Mouse (Mus musculus) heart, postnatal 0 days (tissue): ENCODE data around the gene Arl15. TPM values are rescaled to one million over a fixed set of nuclear protein-coding genes. Genes with fewer than 3 reads are reported as not detected.
A peak's percentile ranks its signal among the peaks of the same experiment; 100 is the strongest.

Source experiments
- ATAC-seq: fragments of 200-750 bp; cut with Nextera tagmentation; 2 replicates; pipeline ENCODE4 v1.8.0; 2017; ENCODE audit warnings: low read depth, moderate number of reproducible peaks, moderate library complexity; ENCODE audit not compliant: insufficient read depth
- DNase-seq: peaks from one replicate; pipeline ENCODE4 v3.0.0-alpha.2; 2016; ENCODE audit warnings: low spot score
- H3K27ac ChIP-seq: fragments of 300-500 bp; sonication (generic); 2 replicates; pipeline ENCODE4 v1.5.1; 2014; ENCODE audit warnings: low read depth, mild to moderate bottlenecking
- H3K27me3 ChIP-seq: fragments of 300-500 bp; sonication (generic); 2 replicates; pipeline ENCODE4 v1.6.1; 2014; ENCODE audit warnings: low read length, mixed read lengths; ENCODE audit not compliant: control insufficient read depth, insufficient read depth
- H3K36me3 ChIP-seq: fragments of 300-500 bp; sonication (generic); replicated peaks from 2 replicates; pipeline ENCODE4 v1.6.1; 2014; ENCODE audit warnings: low read length, mixed read lengths; ENCODE audit not compliant: control insufficient read depth, insufficient read depth
- H3K4me1 ChIP-seq: fragments of 300-500 bp; sonication (generic); 2 replicates; pipeline ENCODE4 v1.6.1; 2014; ENCODE audit warnings: antibody characterized with exemption; ENCODE audit not compliant: control insufficient read depth, insufficient read depth
- H3K4me2 ChIP-seq: fragments of 300-500 bp; sonication (generic); 2 replicates; pipeline ENCODE4 v1.6.1; 2014; ENCODE audit warnings: low read depth, mild to moderate bottlenecking, low read length, moderate library complexity
- H3K4me3 ChIP-seq: fragments of 300-500 bp; sonication (generic); 2 replicates; pipeline ENCODE4 v1.5.1; 2014; ENCODE audit warnings: low read depth, low read length
- H3K9ac ChIP-seq: fragments of 300-500 bp; sonication (generic); replicated peaks from 2 replicates; pipeline ENCODE4 v1.6.1; 2014; ENCODE audit warnings: low read depth, low read length, mixed read lengths
- H3K9me3 ChIP-seq: fragments of 300-500 bp; sonication (generic); replicated peaks from 2 replicates; pipeline ENCODE4 v1.6.1; 2016; ENCODE audit warnings: low read length; ENCODE audit not compliant: control insufficient read depth
- CTCF ChIP-seq: IDR thresholded peaks from 2 replicates; pipeline ENCODE4 v1.5.1; 2016; ENCODE audit warnings: antibody characterized with exemption, control low read depth, low read depth
- EP300 ChIP-seq: IDR thresholded peaks from 2 replicates; pipeline ENCODE4 v1.6.1; 2016; ENCODE audit warnings: antibody characterized with exemption, low read depth
- WGBS: fragments of 180-500 bp; shearing (Covaris S2); extraction: QIAGEN DNeasy Blood & Tissue Kit; methylation state at CpG from one replicate; pipeline ENCODE4 v1.1.7; 2014; 5-methylcytosine and 5-hydroxymethylcytosine counted together
- polyA plus RNA-seq: library from polyadenylated mRNA; unstranded; fragments of >200 nt; fragmentation: Nextera tagmentation; extraction: Ambion mirVana; gene quantifications from 2 replicates; pipeline ENCODE4 v1.2.1, GENCODE M21; 2015
- total RNA-seq: library from RNA; depleted of rRNA; stranded (reverse); fragments of >200 nt; gene quantifications from 2 replicates; pipeline ENCODE4 v1.2.3, GENCODE M21; 2014; ENCODE audit warnings: low replicate concordance

The Arl15 gene
- total and polyA plus RNA-seq, 2 experiments from 2014 or later, result 3.9 to 16.5 TPM

- Histone ChIP-seq H3K9ac (no peak overlapping the region), H3K4me2 (no peak overlapping the region), H3K27me3 (no peaks in the 10 kb centered on the region), H3K27ac (no peak overlapping the region), H3K4me1 (peaks cover 10% of the 10 kb centered on the region), H3K36me3 (no peaks in the 10 kb centered on the region), H3K9me3 (no peaks in the 10 kb centered on the region), H3K4me3 (no peak overlapping the region)
- no peak for TF ChIP-seq EP300
- no peak for TF ChIP-seq CTCF
- ATAC-seq (no peak), DNase-seq (no peak)
- whole genome bisulfite sequencing, result 62% methylated on average over 10 of the region's 10 CpGs
Measured at GRCm38 (mm10) chr13:113939097-113939496, 144.8 kb downstream of the Arl15 start.

- H3K27me3 ChIP-seq, result no peaks in the 10 kb centered on the region
- H3K4me2 ChIP-seq, result no peak overlapping the region
- peaks cover 10% of the 10 kb centered on the region for H3K4me1 ChIP-seq
- no peak overlapping the region for H3K9ac ChIP-seq
- no peak overlapping the region for H3K4me3 ChIP-seq
- WGBS, result 12% methylated on average over 3 of the region's 3 CpGs
- ATAC-seq, result no peak
- no peak for DNase-seq
- H3K27ac ChIP-seq, result no peak overlapping the region
- TF ChIP-seq EP300, result no peak
- TF ChIP-seq CTCF, result no peak
- no peaks in the 10 kb centered on the region for H3K9me3 ChIP-seq
- H3K36me3 ChIP-seq, result no peaks in the 10 kb centered on the region
Measured at GRCm38 (mm10) chr13:113939681-113940080, 145.4 kb downstream of the Arl15 start.

DNA sequence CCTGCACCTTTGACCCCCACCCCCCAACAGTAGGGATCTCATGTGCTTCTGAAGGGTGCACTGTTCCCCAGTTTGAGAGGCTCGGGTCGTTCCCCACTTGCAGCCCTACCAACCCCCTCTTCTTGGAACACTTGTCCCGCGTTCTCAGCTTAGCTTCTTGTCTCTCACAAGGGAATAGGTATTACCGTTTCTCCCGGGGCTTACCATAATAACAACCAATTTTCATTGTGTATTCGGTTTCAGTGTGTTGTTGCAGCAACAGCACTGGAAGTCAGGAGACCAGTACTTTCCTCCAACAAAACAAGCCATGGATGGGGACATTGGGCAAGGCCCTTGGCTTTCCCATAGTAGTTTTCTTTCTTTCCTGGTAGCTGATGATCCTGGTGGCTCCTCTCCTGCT is 145.8 kb downstream of the Arl15 start:
- H3K4me3 ChIP-seq, result no peak overlapping the region
- TF ChIP-seq EP300 (no peak), CTCF (no peak)
- DNase-seq (no peak), ATAC-seq (no peak)
- peaks cover 10% of the 10 kb centered on the region for H3K4me1 ChIP-seq
- H3K27me3 ChIP-seq, result no peaks in the 10 kb centered on the region
- H3K36me3 ChIP-seq, result no peaks in the 10 kb centered on the region
- no peak overlapping the region for H3K27ac ChIP-seq
- no peaks in the 10 kb centered on the region for H3K9me3 ChIP-seq
- no peak overlapping the region for H3K4me2 ChIP-seq
- 77% methylated on average over 7 of the region's 7 CpGs for WGBS
- no peak overlapping the region for H3K9ac ChIP-seq

DNA sequence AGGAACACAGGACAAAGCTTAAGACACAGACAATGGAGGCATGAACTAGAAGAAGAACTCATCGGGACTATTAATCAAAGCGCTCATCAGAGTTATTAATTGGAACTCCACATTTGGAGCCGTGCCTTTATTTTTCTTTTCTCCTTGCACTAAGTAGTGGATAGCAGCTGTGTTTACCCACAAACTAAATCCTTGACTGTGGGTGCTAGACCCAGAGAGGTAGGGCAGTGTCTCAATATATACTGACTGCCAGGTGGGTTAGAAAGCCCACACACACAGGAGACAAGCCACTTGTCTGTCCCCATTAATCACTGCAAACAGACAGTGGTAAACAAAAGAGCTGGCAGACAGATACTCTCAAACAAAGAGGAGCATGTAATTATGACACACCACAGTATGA is 147.6 kb downstream of the Arl15 start:
- Histone ChIP-seq H3K9ac (no peak overlapping the region), H3K27me3 (no peaks in the 10 kb centered on the region), H3K9me3 (no peaks in the 10 kb centered on the region), H3K4me3 (no peak overlapping the region), H3K4me2 (no peak overlapping the region), H3K36me3 (no peaks in the 10 kb centered on the region), H3K4me1 (peaks cover 10% of the 10 kb centered on the region), H3K27ac (no peak overlapping the region)
- no peak for ATAC-seq
- DNase-seq, result no peak
- TF ChIP-seq CTCF, result no peak
- no peak for TF ChIP-seq EP300
- 92% methylated on average over 3 of the region's 3 CpGs for WGBS

DNA sequence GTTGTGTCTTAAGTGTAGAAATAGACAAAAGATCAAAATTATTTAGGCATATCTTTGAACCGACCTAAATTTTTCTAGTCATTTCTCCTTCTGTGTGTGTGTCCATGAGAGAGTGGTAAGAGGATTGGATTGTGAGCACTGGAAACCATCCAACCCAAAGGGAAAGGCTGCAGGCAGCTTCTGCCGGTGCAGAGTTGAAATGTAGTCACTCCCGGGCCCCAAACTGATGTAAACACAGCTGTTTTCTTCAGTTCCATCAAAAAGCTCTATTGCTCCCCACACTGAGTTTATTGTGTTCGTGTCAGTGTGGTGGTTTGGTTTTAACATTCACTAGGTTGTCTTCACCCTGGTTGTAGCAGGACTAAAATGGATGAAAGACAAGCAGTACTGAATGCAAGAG is 153.2 kb downstream of the Arl15 start:
- no peak overlapping the region for H3K9ac ChIP-seq
- ATAC-seq (no peak), DNase-seq (no peak)
- peaks cover 13% of the 10 kb centered on the region; the same call in 1 of the 2 replicates for H3K4me1 ChIP-seq
- H3K9me3 ChIP-seq, result no peaks in the 10 kb centered on the region
- H3K4me3 ChIP-seq, result no peak overlapping the region
- TF ChIP-seq CTCF (no peak), EP300 (no peak)
- WGBS, result 51% methylated on average over 4 of the region's 4 CpGs
- no peak overlapping the region for H3K4me2 ChIP-seq
- H3K36me3 ChIP-seq, result no peaks in the 10 kb centered on the region
- H3K27ac ChIP-seq, result no peak overlapping the region
- H3K27me3 ChIP-seq, result no peaks in the 10 kb centered on the region

DNA sequence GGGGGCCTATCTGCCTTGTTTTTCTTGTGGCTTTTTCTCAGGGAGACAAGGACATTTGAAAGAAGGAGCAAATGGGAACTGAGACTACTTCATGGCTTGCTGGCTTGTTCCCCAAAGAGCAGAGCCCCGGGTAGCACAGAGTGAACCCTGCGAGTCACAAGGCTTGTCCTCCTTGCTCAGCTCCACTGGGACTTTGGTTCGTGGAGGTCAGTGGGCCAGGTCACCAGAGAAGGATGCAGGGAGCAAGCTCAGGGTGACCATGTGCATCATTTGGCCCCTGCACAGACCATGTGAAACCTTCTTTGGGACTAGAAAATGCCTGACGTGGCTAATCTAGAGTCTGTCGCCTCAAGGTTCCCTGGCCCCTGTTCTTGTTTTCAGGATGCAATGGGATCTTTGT is 155.4 kb downstream of the Arl15 start:
- Histone ChIP-seq H3K36me3 (no peaks in the 10 kb centered on the region), H3K4me3 (no peak overlapping the region), H3K9me3 (no peaks in the 10 kb centered on the region), H3K27ac (0 out of 2 replicates have a peak overlapping the region, but pooled peaks have one; percentile 13), H3K4me2 (no peak overlapping the region), H3K27me3 (no peaks in the 10 kb centered on the region), H3K9ac (no peak overlapping the region), H3K4me1 (peaks cover 13% of the 10 kb centered on the region; the same call in 1 of the 2 replicates)
- DNase-seq (no peak), ATAC-seq (no peak)
- TF ChIP-seq EP300, result no peak
- TF ChIP-seq CTCF, result no peak
- 73% methylated on average over 5 of the region's 5 CpGs for WGBS
